In genomic region chr19:8920073-8920736, GRCm38 (mm10) we compare ENCODE assay signal across 8 mouse cellular contexts. TPM values are rescaled to one million over a fixed set of nuclear protein-coding genes. Genes with fewer than 3 reads are reported as not detected.
DNase-seq lines count a peak whose midpoint lies in the region; ATAC-seq and TF ChIP-seq lines count a peak whose summit lies in the region.

Gene B3gat3 (plus strand): TSS chr19:8920374.

- in situ Hi-C loops in ES-E14 (cut with MboI; ENCODE audit: low sequenced_read_pairs in 2 of 2, unreplicated experiment in 2 of 2): loop anchor here in 1 of 2 experiments (25.0 kb wide), 1 partner anchor 1692 kb away; the partner anchor contains the start of genes Ddb1 and Tkfc

- 2% methylated on average over 48 of the region's 50 CpGs for WGBS in forebrain, embryonic 16.5 days
- under 1% methylated on average over 48 of the region's 50 CpGs for WGBS in liver, postnatal 0 days (ENCODE audit: insufficient replicate concordance)
- WGBS in neural tube, embryonic 13.5 days: 3% methylated on average over 50 of the region's 50 CpGs

- 0 out of 2 replicates have a peak, but pooled peaks have one; percentile 29 for TF ChIP-seq EP300 in liver, postnatal 0 days (IDR thresholded peaks at IDR 0.05; ENCODE audit: low read depth)

- no peaks in the 10 kb centered on the region for H3K9me3 ChIP-seq in ES-E14 (ENCODE audit: control insufficient read depth, insufficient read depth, low read depth, low read length)
- no peaks in the 10 kb centered on the region for H3K9me3 ChIP-seq in forebrain, embryonic 16.5 days (ENCODE audit: control insufficient read depth, low read length)
- H3K9me3 ChIP-seq in liver, postnatal 0 days (ENCODE audit: low read length): no peaks in the 10 kb centered on the region
- H3K9me3 ChIP-seq in neural tube, embryonic 13.5 days: no peaks in the 10 kb centered on the region

- intact Hi-C loops in heart, postnatal 25 days (cut with DNase I): loop anchor here (2.0 kb wide), 1 partner anchor 21 kb away; the partner anchor contains the start of gene Mta2

- peak; percentile 97 for ATAC-seq in forebrain, embryonic 16.5 days
- ATAC-seq in liver, postnatal 0 days: peak; percentile 95
- ATAC-seq in neural tube, embryonic 13.5 days (ENCODE audit: low read depth): peak; percentile 98

- TF ChIP-seq CTCF in liver, postnatal 0 days (IDR thresholded peaks at IDR 0.05; ENCODE audit: low read depth): no peak

- DNase-seq in ES-E14 (ENCODE audit: low read depth, low spot score): peak; percentile 89
- peak; percentile 96 to 97 for DNase-seq in cerebellum, adult 18-20 months
- DNase-seq in heart, postnatal 25 days (ENCODE audit: low spot score): peak; percentile 94
- peak; percentile 95 for DNase-seq in layer of hippocampus, adult 11-12 months (ENCODE audit: low spot score)
- peak; percentile 95 for DNase-seq in liver, postnatal 0 days
- peak; percentile 88 for DNase-seq in telencephalon, adult 2 months (ENCODE audit: low read depth, low spot score)

- H3K4me2 ChIP-seq in forebrain, embryonic 16.5 days (ENCODE audit: low read length): peak within 1 kb of the TSS; percentile 92
- peak within 1 kb of the TSS; percentile 94 for H3K4me2 ChIP-seq in liver, postnatal 0 days (ENCODE audit: low read depth, low read length)
- peak within 1 kb of the TSS; percentile 85 for H3K4me2 ChIP-seq in neural tube, embryonic 13.5 days

- H3K4me3 ChIP-seq in ES-E14 (ENCODE audit: insufficient read depth in 1 of 2, low read depth in 1 of 2, low read length in 2 of 2, poor library complexity in 1 of 2, severe bottlenecking in 1 of 2): peak within 1 kb of the TSS; percentile 94 to 96
- peak within 1 kb of the TSS; percentile 91 for H3K4me3 ChIP-seq in forebrain, embryonic 16.5 days (replicated peaks; ENCODE audit: low read length)
- peak within 1 kb of the TSS; percentile 79 for H3K4me3 ChIP-seq in liver, postnatal 0 days (ENCODE audit: low read depth, low read length)
- peak within 1 kb of the TSS; percentile 84 for H3K4me3 ChIP-seq in neural tube, embryonic 13.5 days

- peaks cover 0 to 3% of the 10 kb centered on the region in 2 experiments; a peak in 1 of 4 replicates for H3K4me1 ChIP-seq in ES-E14 (ENCODE audit: control insufficient read depth in 2 of 2, insufficient read depth in 2 of 2, low read length in 2 of 2, poor library complexity in 1 of 2)
- peaks cover 17% of the 10 kb centered on the region for H3K4me1 ChIP-seq in forebrain, embryonic 16.5 days (replicated peaks; ENCODE audit: control insufficient read depth, insufficient read depth, low read length)
- H3K4me1 ChIP-seq in liver, postnatal 0 days (ENCODE audit: insufficient read depth): peaks cover 13% of the 10 kb centered on the region
- peaks cover 20% of the 10 kb centered on the region for H3K4me1 ChIP-seq in neural tube, embryonic 13.5 days (replicated peaks)

- H3K27ac ChIP-seq in ES-E14 (ENCODE audit: insufficient read depth, low read depth, low read length, poor library complexity, severe bottlenecking): peak within 1 kb of the TSS; percentile 68
- H3K27ac ChIP-seq in forebrain, embryonic 16.5 days (ENCODE audit: low read length): peak within 1 kb of the TSS; percentile 63
- H3K27ac ChIP-seq in liver, postnatal 0 days (ENCODE audit: low read depth): peak within 1 kb of the TSS; percentile 90
- peak within 1 kb of the TSS; percentile 87 for H3K27ac ChIP-seq in neural tube, embryonic 13.5 days (replicated peaks)

- H3K9ac ChIP-seq in ES-E14 (ENCODE audit: insufficient read depth, low read depth, low read length, poor library complexity, severe bottlenecking): peak within 1 kb of the TSS; percentile 88
- H3K9ac ChIP-seq in forebrain, embryonic 16.5 days (replicated peaks; ENCODE audit: low read depth, low read length): peak within 1 kb of the TSS; percentile 91
- H3K9ac ChIP-seq in liver, postnatal 0 days (replicated peaks): peak within 1 kb of the TSS; percentile 75
- H3K9ac ChIP-seq in neural tube, embryonic 13.5 days: peak within 1 kb of the TSS; percentile 81

- no peaks in the 10 kb centered on the region for H3K27me3 ChIP-seq in forebrain, embryonic 16.5 days (replicated peaks; ENCODE audit: control insufficient read depth, insufficient read depth, low read length)
- H3K27me3 ChIP-seq in liver, postnatal 0 days (ENCODE audit: insufficient read depth, low read length): no peaks in the 10 kb centered on the region
- no peaks in the 10 kb centered on the region for H3K27me3 ChIP-seq in neural tube, embryonic 13.5 days

- peaks cover 6% of the 10 kb centered on the region for H3K36me3 ChIP-seq in ES-E14 (ENCODE audit: control insufficient read depth, insufficient read depth, low read length, poor library complexity, severe bottlenecking)
- peaks cover 18% of the 10 kb centered on the region for H3K36me3 ChIP-seq in forebrain, embryonic 16.5 days (ENCODE audit: control insufficient read depth, insufficient read depth)
- H3K36me3 ChIP-seq in liver, postnatal 0 days (replicated peaks; ENCODE audit: insufficient read depth, low read length): peaks cover 21% of the 10 kb centered on the region
- H3K36me3 ChIP-seq in neural tube, embryonic 13.5 days: peaks cover 30% of the 10 kb centered on the region

TF ChIP-seq in ES-E14, 5 proteins besides CTCF, POLR2A, EP300 and RAD21:
- TF ChIP-seq HCFC1 (IDR thresholded peaks at IDR 0.05; ENCODE audit: borderline replicate concordance, insufficient read depth, low read length): no peak
- TF ChIP-seq ZNF384 (IDR thresholded peaks at IDR 0.05; ENCODE audit: low read depth, low read length): no peak
- TF ChIP-seq CHD2 (IDR thresholded peaks at IDR 0.05; ENCODE audit: low read depth, low read length): no peak
- TF ChIP-seq ZC3H11A (IDR thresholded peaks at IDR 0.05; ENCODE audit: borderline replicate concordance, low read depth, low read length): no peak

RNA-seq across cellular contexts. Expression of gene B3gat3, which starts in this region (rescaled TPM):
- total RNA-seq in ES-E14 (2012; rRNA removed): 30.4 and 36.8 TPM in 2 replicates
- polyA plus RNA-seq in forebrain, embryonic 16.5 days (2015; fragmentation: Nextera tagmentation; extraction: Ambion mirVana): 67.3 and 75.9 TPM in 2 replicates
- 10 to 100 TPM; 35.9 to 36.7 TPM for total RNA-seq in heart, postnatal 25 days (2021)
- 20.2 and 22.3 TPM in 2 replicates for polyA plus RNA-seq in liver, postnatal 0 days (2015; fragmentation: Nextera tagmentation; extraction: Ambion mirVana)
- polyA plus RNA-seq in neural tube, embryonic 13.5 days (2015; fragmentation: Nextera tagmentation; extraction: Ambion mirVana): 86.9 and 88.7 TPM in 2 replicates

Comparison
In these comparisons a context has a peak if more than half of its experiments do, and no peak if none do; other contexts are left out.
1. Peak in every context shown above with its lines: DNase-seq, ATAC-seq, H3K4me3 ChIP-seq and H3K27ac ChIP-seq.